Comparison of ENCODE assay signal across 19 mouse cellular contexts in the genomic region with DNA sequence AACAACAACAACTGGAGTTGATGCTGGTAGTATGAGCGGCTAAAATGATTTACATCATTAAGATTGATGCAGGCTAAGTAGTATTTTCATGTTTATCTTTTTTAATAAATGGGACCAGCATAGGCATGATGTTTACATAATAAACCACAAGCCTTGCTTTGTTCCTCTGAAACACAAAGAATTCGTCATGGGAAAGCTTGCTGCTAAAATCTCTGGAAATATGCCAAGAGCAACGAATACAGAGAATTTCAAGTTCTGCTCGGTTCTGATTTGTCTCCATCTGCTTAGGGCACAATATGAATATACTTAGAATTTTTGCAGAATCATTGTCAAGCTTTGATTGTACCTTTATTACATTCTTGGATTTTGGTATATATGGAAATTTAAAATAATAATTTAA.
DNase-seq lines count a peak whose midpoint lies in the region; ATAC-seq and TF ChIP-seq lines count a peak whose summit lies in the region.
"Had no signal": no experiment of that assay in that cellular context is flagged by ENCODE, and none has a peak within 500 bp of the region (broad histone marks: within the 10 kb centered on the region; RNA-seq: fewer than 3 reads in every experiment).

No protein-coding gene starts in this region.

- no peak overlapping the region for H3K4me3 ChIP-seq in hindbrain, postnatal 0 days (ENCODE audit: low read length)
- H3K4me3 ChIP-seq in hindbrain, embryonic 11.5 days (ENCODE audit: low read depth, low read length), result no peak overlapping the region
- H3K4me3 ChIP-seq in midbrain, embryonic 12.5 days, result no peak overlapping the region
- no peak overlapping the region for H3K4me3 ChIP-seq in midbrain, embryonic 11.5 days (ENCODE audit: low read depth, low read length)
- H3K4me3 ChIP-seq: erythroblast, embryonic 14.5 days; heart, embryonic 10.5 days; hindbrain, embryonic 12.5 days; intestine, embryonic 15.5 days; limb, embryonic 12.5 days; liver, embryonic 12.5 days; midbrain, embryonic 13.5 days had no signal

- no peaks in the 10 kb centered on the region for H3K4me1 ChIP-seq in hindbrain, postnatal 0 days (ENCODE audit: insufficient read depth, low read length)
- H3K4me1 ChIP-seq in hindbrain, embryonic 11.5 days (replicated peaks; ENCODE audit: control insufficient read depth, insufficient read depth, low read length), result no peaks in the 10 kb centered on the region
- no peaks in the 10 kb centered on the region for H3K4me1 ChIP-seq in midbrain, embryonic 12.5 days
- no peaks in the 10 kb centered on the region for H3K4me1 ChIP-seq in midbrain, embryonic 11.5 days (ENCODE audit: control insufficient read depth, insufficient read depth, low read length)
- H3K4me1 ChIP-seq: heart, embryonic 10.5 days; hindbrain, embryonic 12.5 days; intestine, embryonic 15.5 days; limb, embryonic 12.5 days; liver, embryonic 12.5 days; midbrain, embryonic 13.5 days had no signal

- H3K27ac ChIP-seq in hindbrain, postnatal 0 days, result no peak overlapping the region
- no peak overlapping the region for H3K27ac ChIP-seq in hindbrain, embryonic 11.5 days (ENCODE audit: low read depth, low read length)
- no peak overlapping the region for H3K27ac ChIP-seq in midbrain, embryonic 12.5 days (replicated peaks)
- H3K27ac ChIP-seq in midbrain, embryonic 11.5 days (ENCODE audit: low read depth, low read length), result no peak overlapping the region
- H3K27ac ChIP-seq: heart, embryonic 10.5 days; hindbrain, embryonic 12.5 days; intestine, embryonic 15.5 days; limb, embryonic 12.5 days; liver, embryonic 12.5 days; midbrain, embryonic 13.5 days had no signal

- no peaks in the 10 kb centered on the region for H3K36me3 ChIP-seq in hindbrain, postnatal 0 days (ENCODE audit: insufficient read depth, low read length)
- H3K36me3 ChIP-seq in hindbrain, embryonic 11.5 days (ENCODE audit: control insufficient read depth, insufficient read depth, low read length), result no peaks in the 10 kb centered on the region
- no peaks in the 10 kb centered on the region for H3K36me3 ChIP-seq in midbrain, embryonic 12.5 days
- H3K36me3 ChIP-seq in midbrain, embryonic 11.5 days (ENCODE audit: control insufficient read depth, insufficient read depth, low read length), result no peaks in the 10 kb centered on the region
- H3K36me3 ChIP-seq: G1E; heart, embryonic 10.5 days; hindbrain, embryonic 12.5 days; intestine, embryonic 15.5 days; limb, embryonic 12.5 days; liver, embryonic 12.5 days; midbrain, embryonic 13.5 days had no signal

- H3K9ac ChIP-seq in hindbrain, postnatal 0 days (replicated peaks; ENCODE audit: low read length), result no peak overlapping the region
- H3K9ac ChIP-seq in hindbrain, embryonic 11.5 days (ENCODE audit: low read depth, low read length), result no peak overlapping the region
- no peak overlapping the region for H3K9ac ChIP-seq in midbrain, embryonic 12.5 days (replicated peaks)
- no peak overlapping the region for H3K9ac ChIP-seq in midbrain, embryonic 11.5 days (ENCODE audit: low read length)
- H3K9ac ChIP-seq: hindbrain, embryonic 12.5 days; intestine, embryonic 15.5 days; limb, embryonic 12.5 days; liver, embryonic 12.5 days; midbrain, embryonic 13.5 days had no signal

- H3K9me3 ChIP-seq in hindbrain, postnatal 0 days (ENCODE audit: low read length), result no peaks in the 10 kb centered on the region
- no peaks in the 10 kb centered on the region for H3K9me3 ChIP-seq in hindbrain, embryonic 11.5 days (ENCODE audit: control insufficient read depth, low read length)
- no peaks in the 10 kb centered on the region for H3K9me3 ChIP-seq in midbrain, embryonic 12.5 days
- H3K9me3 ChIP-seq in midbrain, embryonic 11.5 days (ENCODE audit: control insufficient read depth, low read length), result no peaks in the 10 kb centered on the region
- H3K9me3 ChIP-seq: G1E; heart, embryonic 10.5 days; hindbrain, embryonic 12.5 days; intestine, embryonic 15.5 days; limb, embryonic 12.5 days; liver, embryonic 12.5 days; midbrain, embryonic 13.5 days had no signal

- 26% methylated on average over 4 of the region's 4 CpGs for WGBS in hindbrain, postnatal 0 days
- WGBS in hindbrain, embryonic 11.5 days, result 76% methylated on average over 4 of the region's 4 CpGs
- 61% methylated on average over 4 of the region's 4 CpGs for WGBS in midbrain, embryonic 12.5 days
- WGBS in midbrain, embryonic 11.5 days, result 76% methylated on average over 4 of the region's 4 CpGs

- ATAC-seq in hindbrain, postnatal 0 days, result no peak
- no peak for ATAC-seq in hindbrain, embryonic 11.5 days (ENCODE audit: low FRiP score)
- ATAC-seq in midbrain, embryonic 12.5 days (ENCODE audit: low FRiP score, low read depth), result 0 out of 2 replicates have a peak, but pooled peaks have one; percentile 23
- ATAC-seq in midbrain, embryonic 11.5 days (ENCODE audit: low FRiP score), result no peak
- ATAC-seq: intestine, embryonic 15.5 days; liver, embryonic 12.5 days; midbrain, embryonic 13.5 days had no signal

- TF ChIP-seq CTCF in hindbrain, postnatal 0 days (IDR thresholded peaks at IDR 0.05; ENCODE audit: low read depth), result no peak

- DNase-seq in cerebellum, adult 8-10 months, result peak; percentile 3
- DNase-seq in cerebellum, adult 18-20 months, result no peak
- peak; percentile 49 for DNase-seq in hindbrain, postnatal 0 days (ENCODE audit: low spot score)
- no peak for DNase-seq in hindbrain, embryonic 11.5 days (ENCODE audit: low spot score)
- no peak for DNase-seq in midbrain, embryonic 11.5 days (ENCODE audit: low spot score, missing footprints)
- peak; percentile 14 for DNase-seq in brain, embryonic 18.5 days (ENCODE audit: low read depth, low spot score)
- no peak for DNase-seq in right cerebral cortex, postnatal 14 days
- DNase-seq: cerebellum, adult 11 months; lung, adult 2 months; right cerebral cortex, postnatal 4 days had no signal

- H3K4me2 ChIP-seq in hindbrain, postnatal 0 days (ENCODE audit: low read depth, low read length), result no peak overlapping the region
- H3K4me2 ChIP-seq in hindbrain, embryonic 11.5 days (replicated peaks; ENCODE audit: low read depth, low read length), result no peak overlapping the region
- no peak overlapping the region for H3K4me2 ChIP-seq in midbrain, embryonic 12.5 days (replicated peaks)
- no peak overlapping the region for H3K4me2 ChIP-seq in midbrain, embryonic 11.5 days
- H3K4me2 ChIP-seq: hindbrain, embryonic 12.5 days; intestine, embryonic 15.5 days; limb, embryonic 12.5 days; liver, embryonic 12.5 days; midbrain, embryonic 13.5 days had no signal

- H3K27me3 ChIP-seq in hindbrain, postnatal 0 days (ENCODE audit: insufficient read depth, low read length), result no peaks in the 10 kb centered on the region
- H3K27me3 ChIP-seq in hindbrain, embryonic 11.5 days (ENCODE audit: control insufficient read depth, insufficient read depth, low read length), result no peaks in the 10 kb centered on the region
- H3K27me3 ChIP-seq in midbrain, embryonic 12.5 days, result no peaks in the 10 kb centered on the region
- no peaks in the 10 kb centered on the region for H3K27me3 ChIP-seq in midbrain, embryonic 11.5 days (ENCODE audit: control insufficient read depth, insufficient read depth, low read length)
- H3K27me3 ChIP-seq: hindbrain, embryonic 12.5 days; intestine, embryonic 15.5 days; limb, embryonic 12.5 days; liver, embryonic 12.5 days; midbrain, embryonic 13.5 days had no signal

Comparison
In these comparisons a context has a peak if more than half of its experiments do, and no peak if none do; other contexts are left out.
1. DNase-seq: peak in cerebellum, adult 8-10 months (single experiment), hindbrain, postnatal 0 days (single experiment) and brain, embryonic 18.5 days (single experiment); none in cerebellum, adult 18-20 months (0 of 2), hindbrain, embryonic 11.5 days (single experiment), midbrain, embryonic 11.5 days (single experiment) and right cerebral cortex, postnatal 14 days (single experiment).